Mouse (Mus musculus): Measurements from ENCODE around the gene 4933428G20Rik. TPM values are rescaled to one million over a fixed set of nuclear protein-coding genes. Genes with fewer than 3 reads are reported as not detected.

The 4933428G20Rik gene
- polyA plus RNA-seq, 1 experiment from 2014 or later, result 0.32 TPM

- Histone ChIP-seq H3K4me3 (ENCODE audit: low read depth, low read length) (no peak overlapping the region), H3K27ac (ENCODE audit: low read length) (no peak overlapping the region), H3K4me2 (replicated peaks; ENCODE audit: low read depth, low read length) (no peak overlapping the region), H3K27me3 (replicated peaks; ENCODE audit: insufficient read depth, low read length) (no peaks in the 10 kb centered on the region), H3K9me3 (ENCODE audit: low read length) (no peaks in the 10 kb centered on the region), H3K4me1 (ENCODE audit: insufficient read depth, low read depth, low read length) (no peaks in the 10 kb centered on the region), H3K36me3 (ENCODE audit: insufficient read depth, low read length) (peaks cover 28% of the 10 kb centered on the region), H3K9ac (replicated peaks; ENCODE audit: low read depth) (no peak overlapping the region)
- 58% methylated on average over 3 of the region's 3 CpGs for WGBS
- DNase-seq (ENCODE audit: low spot score), result no peak
- TF ChIP-seq EP300 (IDR thresholded peaks at IDR 0.05) (no peak), CTCF (IDR thresholded peaks at IDR 0.05) (no peak)
- ATAC-seq, result no peak
Measured at GRCm38 (mm10) chr11:97487656-97488055, 12.5 kb downstream of the 4933428G20Rik start.

- Histone ChIP-seq H3K9ac (replicated peaks; ENCODE audit: low read depth) (no peak overlapping the region), H3K4me1 (ENCODE audit: insufficient read depth, low read depth, low read length) (no peaks in the 10 kb centered on the region), H3K27me3 (replicated peaks; ENCODE audit: insufficient read depth, low read length) (no peaks in the 10 kb centered on the region), H3K4me2 (replicated peaks; ENCODE audit: low read depth, low read length) (no peak overlapping the region), H3K4me3 (ENCODE audit: low read depth, low read length) (no peak overlapping the region), H3K27ac (ENCODE audit: low read length) (no peak overlapping the region), H3K36me3 (ENCODE audit: insufficient read depth, low read length) (peaks cover 18% of the 10 kb centered on the region), H3K9me3 (ENCODE audit: low read length) (no peaks in the 10 kb centered on the region)
- no peak for TF ChIP-seq EP300 (IDR thresholded peaks at IDR 0.05)
- no peak for TF ChIP-seq CTCF (IDR thresholded peaks at IDR 0.05)
- WGBS, result 83% methylated on average over 8 of the region's 8 CpGs
- no peak for ATAC-seq
- no peak for DNase-seq (ENCODE audit: low spot score)
Measured at GRCm38 (mm10) chr11:97485661-97486060, 14.5 kb downstream of the 4933428G20Rik start.

GRCm38 (mm10) chr11:97479824-97480223, 20.3 kb downstream of the 4933428G20Rik start:
- H3K9ac ChIP-seq (replicated peaks; ENCODE audit: low read depth), result no peak overlapping the region
- H3K27me3 ChIP-seq (replicated peaks; ENCODE audit: insufficient read depth, low read length), result no peaks in the 10 kb centered on the region
- ATAC-seq, result no peak
- no peak overlapping the region for H3K4me2 ChIP-seq (replicated peaks; ENCODE audit: low read depth, low read length)
- H3K36me3 ChIP-seq (ENCODE audit: insufficient read depth, low read length), result peaks cover 26% of the 10 kb centered on the region
- no peaks in the 10 kb centered on the region for H3K9me3 ChIP-seq (ENCODE audit: low read length)
- no peak for DNase-seq (ENCODE audit: low spot score)
- no peak for TF ChIP-seq EP300 (IDR thresholded peaks at IDR 0.05)
- no peak for TF ChIP-seq CTCF (IDR thresholded peaks at IDR 0.05)
- 77% methylated on average over 8 of the region's 8 CpGs for WGBS
- H3K4me3 ChIP-seq (ENCODE audit: low read depth, low read length), result no peak overlapping the region
- H3K27ac ChIP-seq (ENCODE audit: low read length), result no peak overlapping the region
- no peaks in the 10 kb centered on the region for H3K4me1 ChIP-seq (ENCODE audit: insufficient read depth, low read depth, low read length)

GRCm38 (mm10) chr11:97479085-97479484, 21.1 kb downstream of the 4933428G20Rik start:
- 82% methylated on average over 10 of the region's 10 CpGs for WGBS
- Histone ChIP-seq H3K27me3 (replicated peaks; ENCODE audit: insufficient read depth, low read length) (no peaks in the 10 kb centered on the region), H3K27ac (ENCODE audit: low read length) (no peak overlapping the region), H3K4me1 (ENCODE audit: insufficient read depth, low read depth, low read length) (no peaks in the 10 kb centered on the region), H3K9me3 (ENCODE audit: low read length) (no peaks in the 10 kb centered on the region), H3K9ac (replicated peaks; ENCODE audit: low read depth) (no peak overlapping the region), H3K4me3 (ENCODE audit: low read depth, low read length) (no peak overlapping the region), H3K36me3 (ENCODE audit: insufficient read depth, low read length) (peaks cover 22% of the 10 kb centered on the region; the same call in 1 of the 2 replicates), H3K4me2 (replicated peaks; ENCODE audit: low read depth, low read length) (no peak overlapping the region)
- no peak for ATAC-seq
- no peak for TF ChIP-seq EP300 (IDR thresholded peaks at IDR 0.05)
- TF ChIP-seq CTCF (IDR thresholded peaks at IDR 0.05), result no peak
- no peak for DNase-seq (ENCODE audit: low spot score)

- Histone ChIP-seq H3K36me3 (ENCODE audit: insufficient read depth, low read length) (peaks cover 22% of the 10 kb centered on the region; the same call in 1 of the 2 replicates), H3K9ac (replicated peaks; ENCODE audit: low read depth) (no peak overlapping the region), H3K4me2 (replicated peaks; ENCODE audit: low read depth, low read length) (no peak overlapping the region), H3K27me3 (replicated peaks; ENCODE audit: insufficient read depth, low read length) (no peaks in the 10 kb centered on the region), H3K4me1 (ENCODE audit: insufficient read depth, low read depth, low read length) (no peaks in the 10 kb centered on the region), H3K9me3 (ENCODE audit: low read length) (no peaks in the 10 kb centered on the region), H3K27ac (ENCODE audit: low read length) (no peak overlapping the region), H3K4me3 (ENCODE audit: low read depth, low read length) (no peak overlapping the region)
- DNase-seq (ENCODE audit: low spot score), result no peak
- WGBS, result 82% methylated on average over 6 of the region's 6 CpGs
- no peak for ATAC-seq
- TF ChIP-seq CTCF (IDR thresholded peaks at IDR 0.05), result no peak
- no peak for TF ChIP-seq EP300 (IDR thresholded peaks at IDR 0.05)
Measured at GRCm38 (mm10) chr11:97478345-97478744, 21.8 kb downstream of the 4933428G20Rik start.

- Histone ChIP-seq H3K4me1 (ENCODE audit: insufficient read depth, low read depth, low read length) (no peaks in the 10 kb centered on the region), H3K36me3 (ENCODE audit: insufficient read depth, low read length) (peaks cover 22% of the 10 kb centered on the region; the same call in 1 of the 2 replicates), H3K27me3 (replicated peaks; ENCODE audit: insufficient read depth, low read length) (no peaks in the 10 kb centered on the region), H3K27ac (ENCODE audit: low read length) (no peak overlapping the region), H3K9ac (replicated peaks; ENCODE audit: low read depth) (no peak overlapping the region), H3K4me2 (replicated peaks; ENCODE audit: low read depth, low read length) (no peak overlapping the region), H3K4me3 (ENCODE audit: low read depth, low read length) (no peak overlapping the region), H3K9me3 (ENCODE audit: low read length) (no peaks in the 10 kb centered on the region)
- TF ChIP-seq CTCF (IDR thresholded peaks at IDR 0.05) (no peak), EP300 (IDR thresholded peaks at IDR 0.05) (no peak)
- ATAC-seq (no peak), DNase-seq (ENCODE audit: low spot score) (no peak)
- 69% methylated on average over 7 of the region's 7 CpGs for WGBS
Measured at GRCm38 (mm10) chr11:97477431-97477830, 22.7 kb downstream of the 4933428G20Rik start.

All from lung, postnatal 0 days (tissue).